Mouse (Mus musculus) brain, adult 10 weeks (tissue): Measurements from ENCODE around the gene Vmn1r61. TPM values are rescaled to one million over a fixed set of nuclear protein-coding genes. Genes with fewer than 3 reads are reported as not detected.

Experiments used
- polyA plus RNA-seq: library from polyadenylated mRNA; stranded (reverse); fragments of 350-450 nt; fragmentation: Illumina TruSeq; extraction: RNeasy Lipid Tissue Mini Kit (QIAGEN cat#74804); gene quantifications from one replicate; pipeline ENCODE4 v1.2.3, GENCODE M21; 2015; ENCODE audit warnings: low read depth, low replicate concordance

Vmn1r61 gene
- polyA plus RNA-seq, result not detected

DNA sequence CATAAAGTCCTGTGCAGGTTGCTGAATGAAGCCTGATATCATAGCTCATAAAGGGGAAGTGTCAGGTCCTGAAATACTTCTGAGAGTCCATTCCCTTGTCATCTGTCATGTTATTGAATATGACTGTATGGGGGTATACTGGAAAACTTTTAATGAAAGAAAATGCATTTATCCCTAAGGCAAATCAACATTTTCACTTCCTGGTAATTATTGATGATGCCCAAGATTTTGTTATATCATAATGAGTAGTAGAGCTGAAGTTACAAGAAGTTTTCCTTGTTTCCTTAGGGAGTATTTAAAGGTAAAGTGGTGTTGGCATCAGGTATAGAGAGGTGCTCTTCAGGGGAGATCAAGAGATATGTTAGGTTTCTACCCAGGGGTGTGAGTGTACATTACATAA lies at the start of gene Vmn1r61:
Gene Vmn1r61 (minus strand): TSS at position 101 of the 400 bp plus-strand sequence.

Other genes starting within 250 kb of the Vmn1r61 start
- not detected for gene Vmn1r58, start 199.9 kb downstream of the Vmn1r61 start, polyA plus RNA-seq
- not detected for gene Vmn1r59, start 156.5 kb downstream of the Vmn1r61 start, polyA plus RNA-seq
- gene Vmn2r28, start 119.3 kb downstream of the Vmn1r61 start, polyA plus RNA-seq, result not detected
- gene Vmn1r60, start 66.0 kb downstream of the Vmn1r61 start, polyA plus RNA-seq, result not detected
- gene Vmn1r62, start 60.3 kb upstream of the Vmn1r61 start, polyA plus RNA-seq, result not detected
- gene Vmn1r63, start 192.2 kb upstream of the Vmn1r61 start, polyA plus RNA-seq, result not detected